Mouse (Mus musculus): Measurements from ENCODE around the gene Ppp6r1. TPM values are rescaled to one million over a fixed set of nuclear protein-coding genes. Genes with fewer than 3 reads are reported as not detected.

The Ppp6r1 gene
- 30.9 TPM for polyA plus RNA-seq (2017; shearing (Covaris generic))

DNA sequence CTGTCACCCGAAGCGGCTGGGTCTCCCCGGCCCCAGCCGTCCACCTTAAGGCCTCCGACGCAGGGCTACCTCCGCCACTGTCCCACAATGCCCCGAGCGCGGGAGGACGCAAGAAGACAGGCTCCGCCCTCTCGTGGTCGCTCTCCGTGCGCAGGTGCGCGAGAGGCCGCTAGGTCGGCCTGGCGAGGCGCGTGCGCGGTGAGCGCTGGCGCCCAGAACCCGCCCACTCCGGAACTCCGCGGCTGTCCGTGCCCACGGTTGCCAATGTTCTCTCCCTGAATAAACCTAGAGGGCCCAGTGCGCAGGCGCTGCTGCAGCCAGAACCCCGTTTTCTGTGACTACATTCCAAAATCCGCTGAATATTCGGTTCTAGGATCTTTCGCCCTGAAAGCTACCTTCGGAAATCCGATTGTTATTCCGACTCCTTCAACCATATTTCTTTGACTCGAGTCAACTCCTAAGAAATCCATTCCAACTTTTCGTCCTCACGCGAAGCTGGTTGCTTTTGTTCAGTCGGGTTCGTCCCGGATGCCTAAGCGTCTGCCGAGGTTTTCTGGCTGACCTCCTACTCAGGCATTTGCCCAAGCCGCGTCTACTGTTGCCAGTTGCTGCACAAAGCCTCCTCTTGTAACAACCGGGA is at the start of gene Ppp6r1:
Gene Ppp6r1 (minus strand): TSS at position 108 of the 640 bp plus-strand sequence.

DNA sequence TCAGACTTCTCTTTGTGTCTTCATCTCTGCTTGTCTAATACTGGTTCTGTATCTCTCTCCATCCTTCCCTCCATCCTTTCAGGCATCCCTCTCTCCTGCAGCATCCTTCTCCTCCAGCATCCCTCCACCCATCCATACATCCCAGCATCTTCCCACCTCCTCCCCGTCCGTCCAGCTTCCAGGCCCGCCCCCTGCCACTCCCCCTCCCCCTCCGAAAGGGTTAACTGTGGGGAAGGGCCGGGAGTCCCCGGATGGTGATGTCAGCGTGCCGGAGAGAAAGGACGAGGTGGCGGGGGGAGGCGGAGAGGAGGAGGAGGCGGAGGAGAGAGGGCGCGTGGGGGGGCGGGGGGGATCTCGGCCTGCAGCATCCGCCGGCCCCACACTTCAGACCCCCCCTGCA is 31.6 kb upstream of the Ppp6r1 start, which contains the start of gene Brsk1:
Gene Brsk1 (plus strand): TSS at position 218 of the 400 bp plus-strand sequence.

DNA sequence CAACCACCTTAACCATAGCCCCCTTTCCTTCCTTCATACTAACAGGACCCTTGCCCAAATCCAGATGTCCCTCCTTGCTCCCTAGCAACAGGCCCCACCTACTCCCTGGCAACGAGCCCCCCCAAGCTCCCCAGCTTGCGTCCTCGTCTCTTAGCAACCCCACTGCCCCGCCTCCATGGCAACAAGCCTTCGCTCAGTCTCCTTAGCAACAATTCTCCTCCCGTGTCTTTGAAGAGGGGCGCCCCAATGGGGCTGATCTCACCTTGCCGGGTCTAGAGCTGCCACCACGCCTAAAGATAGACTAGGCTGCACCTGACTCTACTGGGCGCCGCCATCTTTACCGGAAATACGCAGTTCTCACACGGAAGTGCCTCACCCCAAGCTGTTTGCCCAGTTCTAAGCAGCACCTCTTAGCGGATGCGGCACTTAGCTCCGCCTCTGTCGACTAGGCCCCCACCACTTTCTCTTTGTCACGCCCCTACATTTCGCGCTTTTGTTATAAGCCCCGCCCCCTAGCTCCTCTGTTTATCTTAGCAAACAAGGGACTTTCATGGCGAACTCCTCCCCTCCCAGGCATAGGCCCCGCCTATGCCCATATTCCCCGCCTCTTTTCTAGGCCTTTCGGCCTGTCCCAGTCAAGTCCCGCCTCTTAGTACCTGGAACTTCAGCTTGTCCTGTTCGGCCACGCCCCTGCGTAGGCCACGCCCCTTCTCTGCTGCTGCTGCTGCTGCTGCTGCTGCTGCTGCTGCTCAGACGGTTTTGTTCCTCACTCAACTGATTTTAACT is 26.0 kb upstream of the Ppp6r1 start, which contains the start of gene Hspbp1:
Gene Hspbp1 (minus strand): TSS at position 437 of the 786 bp plus-strand sequence.

GRCm38 (mm10) chr7:4631031-4631430 is 27.8 kb downstream of the Ppp6r1 start, which contains the start of gene Tmem86b:
Gene Tmem86b (minus strand): TSS chr7:4631422.

DNA sequence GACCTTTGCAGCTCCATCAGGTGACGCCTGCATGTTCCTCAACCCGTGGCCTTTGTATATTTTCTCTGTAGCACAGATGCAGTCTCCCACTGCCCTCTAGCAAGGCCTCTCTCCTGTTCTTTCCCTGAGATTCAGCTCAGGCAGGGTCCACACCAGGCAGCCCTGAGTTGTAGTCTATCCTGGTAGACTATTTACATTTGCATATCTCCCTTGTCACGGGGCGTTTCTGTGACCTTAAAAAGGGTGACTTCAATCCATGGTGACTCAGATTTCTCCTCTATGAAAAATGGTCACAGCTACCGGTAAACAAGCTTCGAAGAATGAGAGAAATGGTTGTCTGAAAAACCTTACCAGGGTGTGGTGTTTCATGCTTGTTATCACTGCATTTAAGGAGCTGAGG is 54.9 kb downstream of the Ppp6r1 start, which contains the start of gene Ptprh:
Gene Ptprh (minus strand): TSS at position 169 of the 400 bp plus-strand sequence.

Other genes with a start within 250 kb of the Ppp6r1 start
- 4.9 TPM for gene Rdh13, start 213.4 kb downstream of the Ppp6r1 start, polyA plus RNA-seq (2017; shearing (Covaris generic))
- 11.1 TPM for gene Eps8l1, start 198.3 kb downstream of the Ppp6r1 start, polyA plus RNA-seq (2017; shearing (Covaris generic))
- gene Ppp1r12c, start 157.3 kb downstream of the Ppp6r1 start, polyA plus RNA-seq (2017; shearing (Covaris generic)), result 29.9 TPM
- 4.5 TPM for gene Tnnt1, start 142.6 kb downstream of the Ppp6r1 start, polyA plus RNA-seq (2017; shearing (Covaris generic))
- gene Tnni3, start 134.8 kb downstream of the Ppp6r1 start, polyA plus RNA-seq (2017; shearing (Covaris generic)), result 1.5 TPM
- 1.2 TPM for gene Dnaaf3, start 126.6 kb downstream of the Ppp6r1 start, polyA plus RNA-seq (2017; shearing (Covaris generic))
- 0.26 TPM for gene Syt5, start 111.5 kb downstream of the Ppp6r1 start, polyA plus RNA-seq (2017; shearing (Covaris generic))
- gene Ptprh, start 55.0 kb downstream of the Ppp6r1 start, polyA plus RNA-seq (2017; shearing (Covaris generic)), result not detected
- 5.6 TPM for gene Tmem86b, start 27.6 kb downstream of the Ppp6r1 start, polyA plus RNA-seq (2017; shearing (Covaris generic))
- gene Hspbp1, start 26.0 kb upstream of the Ppp6r1 start, polyA plus RNA-seq (2017; shearing (Covaris generic)), result 82.1 TPM
- gene Brsk1, start 31.6 kb upstream of the Ppp6r1 start, polyA plus RNA-seq (2017; shearing (Covaris generic)), result not detected
- 0.10 TPM for gene Tmem150b, start 66.2 kb upstream of the Ppp6r1 start, polyA plus RNA-seq (2017; shearing (Covaris generic))
- gene Kmt5c, start 81.1 kb upstream of the Ppp6r1 start, polyA plus RNA-seq (2017; shearing (Covaris generic)), result 49.9 TPM
- gene Cox6b2, start 94.1 kb upstream of the Ppp6r1 start, polyA plus RNA-seq (2017; shearing (Covaris generic)), result 3.0 TPM
- not detected for gene Fam71e2, start 112.3 kb upstream of the Ppp6r1 start, polyA plus RNA-seq (2017; shearing (Covaris generic))
- gene Il11, start 123.8 kb upstream of the Ppp6r1 start, polyA plus RNA-seq (2017; shearing (Covaris generic)), result not detected
- not detected for gene Tmem190, start 123.9 kb upstream of the Ppp6r1 start, polyA plus RNA-seq (2017; shearing (Covaris generic))
- 1.3 TPM for gene Tmem238, start 130.6 kb upstream of the Ppp6r1 start, polyA plus RNA-seq (2017; shearing (Covaris generic))
- 423 TPM for gene Rpl28, start 133.9 kb upstream of the Ppp6r1 start, polyA plus RNA-seq (2017; shearing (Covaris generic))
- gene Ube2s, start 153.6 kb upstream of the Ppp6r1 start, polyA plus RNA-seq (2017; shearing (Covaris generic)), result 105 TPM
- gene Shisa7, start 185.7 kb upstream of the Ppp6r1 start, polyA plus RNA-seq (2017; shearing (Covaris generic)), result not detected
- gene Isoc2b, start 211.2 kb upstream of the Ppp6r1 start, polyA plus RNA-seq (2017; shearing (Covaris generic)), result 43.7 TPM
- 0.53 TPM for gene Isoc2a, start 218.1 kb upstream of the Ppp6r1 start, polyA plus RNA-seq (2017; shearing (Covaris generic))
- not detected for gene Gm36210, start 247.5 kb upstream of the Ppp6r1 start, polyA plus RNA-seq (2017; shearing (Covaris generic))